Mouse (Mus musculus) midbrain, embryonic 14.5 days (tissue): ENCODE measurements around the gene Macrod2. TPM values are rescaled to one million over a fixed set of nuclear protein-coding genes. Genes with fewer than 3 reads are reported as not detected.

Experiments
- ATAC-seq: fragments of 200-750 bp; cut with Nextera tagmentation; 2 replicates; pipeline ENCODE4 v1.8.0; 2017; ENCODE audit warnings: moderate number of reproducible peaks, moderate library complexity; ENCODE audit not compliant: low FRiP score, low TSS enrichment
- DNase-seq: peaks from one replicate; pipeline ENCODE4 v3.0.0-alpha.2; 2015
- H3K27ac ChIP-seq: fragments of 300-500 bp; sonication (generic); replicated peaks from 2 replicates; pipeline ENCODE4 v1.5.1; 2014; ENCODE audit warnings: mild to moderate bottlenecking, low read depth, low read length, moderate library complexity
- H3K27me3 ChIP-seq: fragments of 300-500 bp; sonication (generic); 2 replicates; pipeline ENCODE4 v1.6.1; 2014; ENCODE audit warnings: low read length, control low read depth, mixed read lengths; ENCODE audit not compliant: control insufficient read depth, insufficient read depth
- H3K36me3 ChIP-seq: fragments of 300-500 bp; sonication (generic); 2 replicates; pipeline ENCODE4 v1.6.1; 2014; ENCODE audit warnings: low read length, control low read depth; ENCODE audit not compliant: control insufficient read depth, insufficient read depth
- H3K4me1 ChIP-seq: fragments of 300-500 bp; sonication (generic); 2 replicates; pipeline ENCODE4 v1.6.1; 2014; ENCODE audit warnings: mild to moderate bottlenecking, antibody characterized with exemption, low read length, control low read depth; ENCODE audit not compliant: control insufficient read depth, insufficient read depth
- H3K4me2 ChIP-seq: fragments of 300-500 bp; sonication (generic); 2 replicates; pipeline ENCODE4 v1.6.1; 2014; ENCODE audit warnings: mild to moderate bottlenecking, low read length, moderate library complexity
- H3K4me3 ChIP-seq: fragments of 300-500 bp; sonication (generic); replicated peaks from 2 replicates; pipeline ENCODE4 v1.5.1; 2014; ENCODE audit warnings: low read depth, low read length
- H3K9ac ChIP-seq: fragments of 300-500 bp; sonication (generic); replicated peaks from 2 replicates; pipeline ENCODE4 v1.6.1; 2014; ENCODE audit warnings: mild to moderate bottlenecking, low read length, moderate library complexity
- H3K9me3 ChIP-seq: fragments of 300-500 bp; sonication (generic); 2 replicates; pipeline ENCODE4 v1.6.1; 2016; ENCODE audit warnings: low read length, control low read depth, mixed read lengths; ENCODE audit not compliant: control insufficient read depth
- WGBS: fragments of 180-500 bp; shearing (Covaris S2); extraction: QIAGEN DNeasy Blood & Tissue Kit; methylation state at CpG from one replicate; pipeline ENCODE4 v1.1.7; 2014; 5-methylcytosine and 5-hydroxymethylcytosine counted together
- polyA plus RNA-seq: library from polyadenylated mRNA; unstranded; fragments of >200 nt; fragmentation: Nextera tagmentation; extraction: Ambion mirVana; gene quantifications from 2 replicates; pipeline ENCODE4 v1.2.1, GENCODE M21; 2014

Macrod2 gene
- polyA plus RNA-seq, 1 experiment from 2014 or later = 61.4 TPM

DNA sequence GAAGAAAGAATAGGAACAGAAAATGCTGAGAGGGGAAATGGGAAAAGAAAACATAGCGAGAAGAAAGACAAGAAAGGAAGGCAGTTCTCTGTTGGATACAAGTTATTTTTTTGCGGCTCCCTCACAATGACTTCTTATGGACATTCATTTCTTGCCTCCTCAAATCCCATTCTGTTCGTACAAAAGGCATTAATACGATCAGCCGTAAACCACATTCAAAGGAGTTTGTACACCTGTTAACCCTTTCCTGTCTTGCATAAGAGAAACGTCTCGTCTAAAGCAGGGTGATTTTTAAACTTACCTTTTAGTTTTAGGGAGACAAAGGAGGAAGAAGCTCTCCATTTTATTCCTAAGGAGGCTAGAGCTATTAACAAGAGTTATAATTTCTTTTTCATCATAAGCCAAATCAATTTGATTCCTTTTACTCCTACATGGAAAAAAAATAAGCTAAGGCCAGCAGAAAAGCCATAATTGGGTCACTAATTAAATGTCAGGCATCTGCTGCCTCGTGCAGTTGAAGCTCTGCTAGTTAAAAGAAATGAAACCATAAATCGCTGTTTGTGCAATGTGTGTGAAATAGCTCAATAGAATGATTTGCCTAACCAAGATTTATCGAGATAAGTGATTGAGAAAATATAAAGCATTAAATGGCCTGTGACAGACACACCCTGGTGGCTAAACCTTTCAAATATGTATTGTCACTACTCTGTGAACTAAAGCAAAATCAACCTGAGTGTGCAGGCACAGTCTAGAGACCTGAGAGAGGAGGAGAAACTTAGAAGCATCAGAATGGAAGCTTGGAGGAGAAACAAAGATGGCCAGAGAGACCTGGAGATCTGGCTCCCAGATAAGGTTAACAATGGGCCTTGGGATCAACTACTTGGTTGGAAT, 1635.9 kb downstream of the Macrod2 start:
- no peaks in the 10 kb centered on the region for H3K36me3 ChIP-seq
- ATAC-seq = no peak
- H3K9me3 ChIP-seq = no peaks in the 10 kb centered on the region
- DNase-seq = peak; percentile 58
- no peaks in the 10 kb centered on the region for H3K4me1 ChIP-seq
- no peak overlapping the region for H3K4me3 ChIP-seq
- no peak overlapping the region for H3K9ac ChIP-seq
- H3K4me2 ChIP-seq = peak overlapping the region; percentile 21; the same call in 1 of the 2 replicates
- no peaks in the 10 kb centered on the region for H3K27me3 ChIP-seq
- 14% methylated on average over 10 of the region's 10 CpGs for WGBS
- no peak overlapping the region for H3K27ac ChIP-seq

- no peak overlapping the region for H3K9ac ChIP-seq
- no peak overlapping the region for H3K4me2 ChIP-seq
- no peaks in the 10 kb centered on the region for H3K9me3 ChIP-seq
- no peaks in the 10 kb centered on the region for H3K36me3 ChIP-seq
- no peak overlapping the region for H3K4me3 ChIP-seq
- WGBS = 94% methylated on average over 6 of the region's 6 CpGs
- DNase-seq = no peak
- no peaks in the 10 kb centered on the region for H3K27me3 ChIP-seq
- peaks cover 4% of the 10 kb centered on the region; the same call in 1 of the 2 replicates for H3K4me1 ChIP-seq
- ATAC-seq = no peak
- no peak overlapping the region for H3K27ac ChIP-seq
These were observed 1660.5 kb downstream of the Macrod2 start for GRCm38 (mm10) chr2:142055576-142055975.

- H3K27ac ChIP-seq = peak overlapping the region; percentile 46
- H3K27me3 ChIP-seq = no peaks in the 10 kb centered on the region
- DNase-seq = peak; percentile 80
- 38% methylated on average over 14 of the region's 14 CpGs for whole genome bisulfite sequencing
- H3K36me3 ChIP-seq = no peaks in the 10 kb centered on the region
- no peak overlapping the region for H3K9ac ChIP-seq
- no peaks in the 10 kb centered on the region for H3K9me3 ChIP-seq
- no peak overlapping the region for H3K4me3 ChIP-seq
- H3K4me1 ChIP-seq = peaks cover 4% of the 10 kb centered on the region; the same call in 1 of the 2 replicates
- no peak overlapping the region for H3K4me2 ChIP-seq
- peak; percentile 79; the same call in 1 of the 2 replicates for ATAC-seq
These were observed 1663.0 kb downstream of the Macrod2 start for GRCm38 (mm10) chr2:142057889-142058750.

DNA sequence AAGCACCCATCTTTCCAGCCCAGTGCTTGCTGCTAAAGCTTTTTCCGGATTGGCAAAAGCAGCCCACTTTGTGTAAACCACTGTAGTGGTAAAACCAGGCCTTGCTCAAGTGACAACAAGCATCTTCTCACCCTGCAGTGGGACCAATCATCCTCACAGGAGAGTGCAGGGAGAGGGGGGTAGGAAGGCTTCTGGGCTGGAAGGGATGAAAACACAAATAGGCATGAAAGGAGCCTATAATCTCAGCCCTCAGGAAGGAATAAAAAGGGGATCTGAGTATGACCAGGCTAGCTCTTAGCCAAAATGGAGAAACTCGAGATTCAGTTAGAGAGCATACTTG, 1663.6 kb downstream of the Macrod2 start:
- Histone ChIP-seq H3K4me3 (no peak overlapping the region), H3K27me3 (no peaks in the 10 kb centered on the region), H3K4me1 (peaks cover 4% of the 10 kb centered on the region; the same call in 1 of the 2 replicates), H3K36me3 (no peaks in the 10 kb centered on the region), H3K9me3 (no peaks in the 10 kb centered on the region), H3K9ac (no peak overlapping the region), H3K4me2 (no peak overlapping the region), H3K27ac (peak overlapping the region; percentile 46)
- peak; percentile 59; the same call in 1 of the 2 replicates for ATAC-seq
- 44% methylated on average over 2 of the region's 2 CpGs for WGBS
- DNase-seq = no peak

GRCm38 (mm10) chr2:142108947-142109346, 1713.8 kb downstream of the Macrod2 start:
- Histone ChIP-seq H3K9ac (no peak overlapping the region), H3K36me3 (no peaks in the 10 kb centered on the region), H3K4me2 (no peak overlapping the region), H3K27ac (no peak overlapping the region), H3K4me3 (no peak overlapping the region), H3K4me1 (no peaks in the 10 kb centered on the region), H3K9me3 (no peaks in the 10 kb centered on the region), H3K27me3 (no peaks in the 10 kb centered on the region)
- no peak for DNase-seq
- ATAC-seq = no peak; the same call in 1 of the 2 replicates
- WGBS = 20% methylated on average over 3 of the region's 3 CpGs

DNA sequence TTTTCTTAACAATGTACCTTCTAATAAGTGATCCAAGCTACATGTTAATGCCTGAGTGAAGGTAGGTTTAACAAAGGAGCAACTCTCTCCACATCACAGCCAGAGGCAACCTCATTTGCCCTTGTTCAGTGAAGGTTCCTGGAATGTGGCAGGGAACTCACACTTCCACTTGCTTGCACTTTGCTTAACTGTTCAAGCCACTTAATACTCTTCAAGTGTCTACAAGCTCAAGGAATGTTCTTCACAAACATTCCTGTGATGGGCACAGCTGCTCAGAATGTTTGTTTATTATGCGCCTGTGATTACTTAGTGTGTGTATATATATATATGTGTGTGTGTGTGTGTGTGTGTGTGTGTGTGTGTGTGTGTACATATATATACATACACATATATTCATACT, 1721.5 kb downstream of the Macrod2 start:
- H3K4me1 ChIP-seq = no peaks in the 10 kb centered on the region
- no peaks in the 10 kb centered on the region for H3K9me3 ChIP-seq
- no peaks in the 10 kb centered on the region for H3K27me3 ChIP-seq
- H3K4me3 ChIP-seq = no peak overlapping the region
- DNase-seq (no peak), ATAC-seq (no peak)
- no peak overlapping the region for H3K4me2 ChIP-seq
- H3K27ac ChIP-seq = no peak overlapping the region
- H3K36me3 ChIP-seq = no peaks in the 10 kb centered on the region
- 96% methylated on average over 1 of the region's 1 CpGs for WGBS
- no peak overlapping the region for H3K9ac ChIP-seq

DNA sequence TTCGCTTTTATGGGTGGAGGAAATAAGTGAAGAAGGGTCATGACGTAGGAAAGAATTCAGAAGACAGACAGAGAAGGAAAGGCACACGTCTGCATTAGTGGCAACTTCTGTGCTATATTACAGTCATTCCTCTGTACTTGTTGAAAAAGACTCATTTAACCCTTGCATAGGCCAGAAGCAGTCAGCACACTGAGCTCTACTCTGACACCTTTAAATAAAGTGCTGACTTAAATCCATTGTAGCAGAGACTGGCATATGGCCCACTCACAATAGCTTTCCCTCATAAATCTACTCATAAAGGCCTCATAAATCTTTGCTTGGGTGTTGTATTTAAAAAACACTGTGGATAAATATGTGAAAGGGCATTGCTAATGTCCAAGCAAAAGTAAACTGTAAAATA, 1733.0 kb downstream of the Macrod2 start:
- H3K36me3 ChIP-seq = no peaks in the 10 kb centered on the region
- H3K9me3 ChIP-seq = no peaks in the 10 kb centered on the region
- no peak overlapping the region for H3K9ac ChIP-seq
- no peak for ATAC-seq
- no peak overlapping the region for H3K27ac ChIP-seq
- DNase-seq = no peak
- 89% methylated on average over 3 of the region's 3 CpGs for WGBS
- H3K4me1 ChIP-seq = no peaks in the 10 kb centered on the region
- H3K4me3 ChIP-seq = no peak overlapping the region
- no peak overlapping the region for H3K4me2 ChIP-seq
- H3K27me3 ChIP-seq = no peaks in the 10 kb centered on the region

- H3K27ac ChIP-seq = no peak overlapping the region
- H3K27me3 ChIP-seq = no peaks in the 10 kb centered on the region
- WGBS = 88% methylated on average over 4 of the region's 4 CpGs
- DNase-seq (no peak), ATAC-seq (no peak)
- no peaks in the 10 kb centered on the region for H3K4me1 ChIP-seq
- no peaks in the 10 kb centered on the region for H3K9me3 ChIP-seq
- no peak overlapping the region for H3K4me2 ChIP-seq
- no peak overlapping the region for H3K4me3 ChIP-seq
- no peaks in the 10 kb centered on the region for H3K36me3 ChIP-seq
- H3K9ac ChIP-seq = no peak overlapping the region
These were observed 1734.1 kb downstream of the Macrod2 start for GRCm38 (mm10) chr2:142129166-142129565.
